Mouse (Mus musculus) limb, embryonic 11.5 days (tissue): ENCODE measurements around the gene Ap1b1. TPM values are rescaled to one million over a fixed set of nuclear protein-coding genes. Genes with fewer than 3 reads are reported as not detected.

Experiments used
- ATAC-seq: fragments of 200-750 bp; cut with Nextera tagmentation; 2 replicates; pipeline ENCODE4 v1.8.0; 2017; ENCODE audit warnings: low read depth; ENCODE audit not compliant: insufficient number of reproducible peaks, low FRiP score, low TSS enrichment
- DNase-seq: peaks from one replicate; pipeline ENCODE4 v3.0.0-alpha.2; 2015; ENCODE audit warnings: low spot score
- H3K27ac ChIP-seq: fragments of 300-500 bp; sonication (generic); replicated peaks from 2 replicates; pipeline ENCODE4 v1.5.1; 2014; ENCODE audit warnings: low read depth, mild to moderate bottlenecking, low read length
- H3K27me3 ChIP-seq: fragments of 300-500 bp; sonication (generic); 2 replicates; pipeline ENCODE4 v1.6.1; 2014; ENCODE audit warnings: mild to moderate bottlenecking, low read length, mixed read lengths; ENCODE audit not compliant: control insufficient read depth, insufficient read depth
- H3K36me3 ChIP-seq: fragments of 300-500 bp; sonication (generic); 2 replicates; pipeline ENCODE4 v1.6.1; 2014; ENCODE audit warnings: mild to moderate bottlenecking, low read length, moderate library complexity, mixed read lengths; ENCODE audit not compliant: control insufficient read depth, insufficient read depth
- H3K4me1 ChIP-seq: fragments of 300-500 bp; sonication (generic); 2 replicates; pipeline ENCODE4 v1.6.1; 2014; ENCODE audit warnings: low read length, mixed read lengths; ENCODE audit not compliant: control insufficient read depth, insufficient read depth
- H3K4me2 ChIP-seq: fragments of 300-500 bp; sonication (generic); 2 replicates; pipeline ENCODE4 v1.6.1; 2014; ENCODE audit warnings: low read depth, mild to moderate bottlenecking, moderate library complexity; ENCODE audit not compliant: severe bottlenecking
- H3K4me3 ChIP-seq: fragments of 300-500 bp; sonication (generic); 2 replicates; pipeline ENCODE4 v1.5.1; 2014; ENCODE audit warnings: low read depth, low read length
- H3K9ac ChIP-seq: fragments of 300-500 bp; sonication (generic); 2 replicates; pipeline ENCODE4 v1.6.1; 2014; ENCODE audit warnings: mild to moderate bottlenecking, low read length
- H3K9me3 ChIP-seq: fragments of 300-500 bp; sonication (generic); 2 replicates; pipeline ENCODE4 v1.6.1; 2016; ENCODE audit warnings: low read length; ENCODE audit not compliant: control insufficient read depth
- WGBS: fragments of 180-500 bp; shearing (Covaris S2); extraction: QIAGEN DNeasy Blood & Tissue Kit; methylation state at CpG from one replicate; pipeline ENCODE4 v1.1.7; 2014; 5-methylcytosine and 5-hydroxymethylcytosine counted together
- polyA plus RNA-seq: library from polyadenylated mRNA; unstranded; fragments of >200 nt; fragmentation: Nextera tagmentation; extraction: Ambion mirVana; gene quantifications from 2 replicates; pipeline ENCODE4 v1.2.1, GENCODE M21; 2014

Ap1b1 gene
- polyA plus RNA-seq: 48.9 and 52.2 TPM in 2 replicates

- Histone ChIP-seq H3K27me3 (peaks cover 14% of the 10 kb centered on the region; the same call in 1 of the 2 replicates), H3K9ac (peak within 1 kb of the TSS; percentile 61; the same call in 1 of the 2 replicates), H3K36me3 (no peaks in the 10 kb centered on the region; the same call in 1 of the 2 replicates), H3K9me3 (no peaks in the 10 kb centered on the region), H3K4me2 (peak within 1 kb of the TSS; percentile 81), H3K27ac (no peak within 1 kb of the TSS), H3K4me3 (peak within 1 kb of the TSS; percentile 66), H3K4me1 (no peaks in the 10 kb centered on the region)
- WGBS: 1% methylated on average over 62 of the region's 62 CpGs
- peak; percentile 87 for ATAC-seq
- peak; percentile 96 for DNase-seq
Measured at GRCm38 (mm10) chr11:4986695-4987486, at the start of gene Ap1b1. Gene Ap1b1 (plus strand): TSS chr11:4986824.

- Histone ChIP-seq H3K9ac (no peak overlapping the region), H3K36me3 (no peaks in the 10 kb centered on the region), H3K9me3 (no peaks in the 10 kb centered on the region), H3K4me2 (peak overlapping the region; percentile 84; the same call in 1 of the 2 replicates), H3K27me3 (peaks cover 69% of the 10 kb centered on the region), H3K4me3 (peak overlapping the region; percentile 39; the same call in 1 of the 2 replicates), H3K4me1 (peaks cover 6% of the 10 kb centered on the region), H3K27ac (no peak overlapping the region)
- 0 out of 2 replicates have a peak, but pooled peaks have one; percentile 3 for ATAC-seq
- DNase-seq: no peak
- 44% methylated on average over 13 of the region's 13 CpGs for WGBS
Measured at GRCm38 (mm10) chr11:4946530-4946929, 40.1 kb upstream of the Ap1b1 start.

- H3K27me3 ChIP-seq: peaks cover 75% of the 10 kb centered on the region
- ATAC-seq (peak; percentile 69), DNase-seq (peak; percentile 59)
- H3K4me3 ChIP-seq: peak overlapping the region; percentile 39
- H3K4me1 ChIP-seq: peaks cover 6% of the 10 kb centered on the region
- H3K9ac ChIP-seq: no peak overlapping the region
- WGBS: under 1% methylated on average over 113 of the region's 120 CpGs
- H3K9me3 ChIP-seq: no peaks in the 10 kb centered on the region
- no peaks in the 10 kb centered on the region for H3K36me3 ChIP-seq
- H3K4me2 ChIP-seq: peak overlapping the region; percentile 84
- H3K27ac ChIP-seq: no peak overlapping the region
Measured at GRCm38 (mm10) chr11:4946947-4947812, 39.4 kb upstream of the Ap1b1 start.

GRCm38 (mm10) chr11:4947813-4948174 is 38.8 kb upstream of the Ap1b1 start, which contains the start of gene Nefh:
Gene Nefh (minus strand): TSS chr11:4948064.
- Histone ChIP-seq H3K27ac (no peak within 1 kb of the TSS), H3K4me2 (peak within 1 kb of the TSS; percentile 84), H3K9ac (no peak within 1 kb of the TSS), H3K27me3 (peaks cover 81% of the 10 kb centered on the region), H3K4me1 (peaks cover 6% of the 10 kb centered on the region), H3K9me3 (no peaks in the 10 kb centered on the region), H3K4me3 (peak within 1 kb of the TSS; percentile 39), H3K36me3 (no peaks in the 10 kb centered on the region)
- WGBS: 2% methylated on average over 40 of the region's 41 CpGs
- ATAC-seq (peak; percentile 49; the same call in 1 of the 2 replicates), DNase-seq (no peak)

GRCm38 (mm10) chr11:4948792-4949191 is 37.8 kb upstream of the Ap1b1 start:
- Histone ChIP-seq H3K4me2 (no peak overlapping the region), H3K4me3 (no peak overlapping the region), H3K4me1 (peaks cover 6% of the 10 kb centered on the region), H3K9me3 (no peaks in the 10 kb centered on the region), H3K9ac (no peak overlapping the region), H3K27me3 (peaks cover 90% of the 10 kb centered on the region), H3K36me3 (no peaks in the 10 kb centered on the region), H3K27ac (no peak overlapping the region)
- DNase-seq (no peak), ATAC-seq (no peak)
- WGBS: 36% methylated on average over 8 of the region's 8 CpGs

- H3K27me3 ChIP-seq: peaks cover 93% of the 10 kb centered on the region
- no peak overlapping the region for H3K27ac ChIP-seq
- peaks cover 6% of the 10 kb centered on the region for H3K4me1 ChIP-seq
- no peak overlapping the region for H3K9ac ChIP-seq
- H3K4me3 ChIP-seq: no peak overlapping the region
- H3K36me3 ChIP-seq: no peaks in the 10 kb centered on the region
- H3K4me2 ChIP-seq: no peak overlapping the region
- DNase-seq (peak; percentile 92), ATAC-seq (no peak)
- WGBS: 5% methylated on average over 23 of the region's 23 CpGs
- H3K9me3 ChIP-seq: no peaks in the 10 kb centered on the region
Measured at GRCm38 (mm10) chr11:4949256-4950044, 37.2 kb upstream of the Ap1b1 start.

- Histone ChIP-seq H3K4me1 (no peaks in the 10 kb centered on the region), H3K4me2 (no peak overlapping the region), H3K27me3 (peaks cover 56% of the 10 kb centered on the region), H3K9ac (no peak overlapping the region), H3K27ac (no peak overlapping the region), H3K4me3 (no peak overlapping the region), H3K9me3 (no peaks in the 10 kb centered on the region), H3K36me3 (no peaks in the 10 kb centered on the region)
- ATAC-seq: no peak
- DNase-seq: peak; percentile 30
- WGBS: 3% methylated on average over 6 of the region's 6 CpGs
Measured at GRCm38 (mm10) chr11:4953401-4953800, 33.2 kb upstream of the Ap1b1 start.
